Mouse (Mus musculus): Measurements from ENCODE around the gene Taco1. TPM values are rescaled to one million over a fixed set of nuclear protein-coding genes. Genes with fewer than 3 reads are reported as not detected.
"Not testable (repeated sequence)": the region's sequence is repeated elsewhere in the genome, so short reads cannot be mapped to it uniquely, and the experiment has no call there.

Gene Taco1
- total RNA-seq, 2 experiments from 2014 or later: 19.7 to 20.1 TPM

DNA sequence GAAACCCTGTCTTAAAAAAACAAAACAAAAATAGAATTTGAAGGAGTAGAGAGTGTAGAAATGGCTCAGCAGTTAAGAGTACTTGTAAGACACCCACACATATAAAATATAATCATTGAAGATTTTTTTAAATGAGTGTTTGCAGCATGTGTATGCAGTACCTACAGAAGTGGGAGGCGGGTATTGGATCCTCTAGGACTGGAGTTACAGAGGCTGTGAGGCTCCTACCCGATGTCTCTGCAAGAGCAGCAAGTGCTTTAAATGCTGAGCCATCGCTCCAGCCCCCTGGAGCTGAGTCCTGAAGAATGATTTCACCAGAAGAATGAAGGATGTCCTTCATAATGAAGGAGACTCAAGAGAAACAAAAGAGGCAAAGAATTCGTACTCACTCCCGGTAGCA is 2.1 kb upstream of the Taco1 start:
- DNase-seq: no peak

DNA sequence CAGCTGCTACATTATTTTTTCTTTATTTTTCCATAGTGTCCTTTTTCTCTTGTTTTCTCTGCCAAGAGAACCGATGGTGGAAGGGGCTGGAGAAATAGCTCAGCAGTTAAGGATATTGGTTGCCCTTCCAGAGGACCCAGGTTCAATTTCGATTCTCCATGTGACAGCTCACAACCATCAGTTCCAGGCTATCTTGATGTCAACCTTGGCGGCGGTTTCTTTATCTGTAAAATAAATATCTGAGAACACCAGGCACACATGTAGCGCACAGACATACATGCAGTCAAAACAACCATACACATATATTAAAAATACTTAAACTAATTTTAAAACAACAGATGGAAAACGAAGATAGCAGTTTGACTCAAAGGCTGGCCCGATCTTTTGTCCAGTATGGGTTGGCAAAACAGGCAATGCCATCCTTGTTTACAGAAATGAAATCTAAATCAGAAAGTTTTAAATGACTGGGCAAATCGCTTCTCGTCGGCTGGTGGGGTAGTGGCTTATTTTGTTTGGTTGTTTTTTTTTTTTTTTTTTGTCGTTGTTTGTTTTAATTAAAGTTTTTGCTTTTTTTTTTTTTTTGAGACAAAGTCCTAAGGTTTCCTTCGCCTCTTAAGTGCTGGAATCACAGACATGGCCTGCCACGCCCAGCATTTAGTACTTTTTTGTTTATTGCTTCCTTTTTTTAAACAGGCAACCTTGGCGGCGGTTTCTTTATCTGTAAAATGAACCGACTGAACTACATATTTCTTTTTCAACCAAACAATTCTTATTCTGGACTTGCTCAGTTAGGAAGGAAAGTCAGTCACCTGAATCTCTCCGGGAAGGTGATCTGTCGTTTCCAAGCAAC is 563 bp upstream of the Taco1 start:
- DNase-seq: no peak

DNA sequence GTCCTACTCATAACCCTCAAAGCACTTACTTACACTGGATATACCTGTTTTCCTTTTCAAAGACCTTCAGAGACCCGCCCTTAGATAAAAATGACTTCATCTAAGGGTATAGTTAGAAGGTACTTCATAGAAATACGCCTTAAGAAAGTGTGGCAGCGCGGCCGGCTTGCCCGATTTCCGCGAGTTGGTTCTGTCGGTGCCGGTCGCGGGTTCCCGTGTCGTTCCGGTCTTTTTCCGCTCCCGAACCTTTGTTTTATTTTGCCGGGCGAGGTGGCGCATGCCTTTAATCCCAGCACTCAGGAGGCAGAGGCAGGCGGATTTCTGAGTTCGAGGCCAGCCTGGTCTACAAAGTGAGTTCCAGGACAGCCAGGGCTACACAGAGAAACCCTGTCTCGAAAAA is 755 bp downstream of the Taco1 start:
- not testable (repeated sequence) for DNase-seq

- DNase-seq: no peak
These were observed 7.9 kb downstream of the Taco1 start for GRCm38 (mm10) chr11:106073774-106074173.

DNA sequence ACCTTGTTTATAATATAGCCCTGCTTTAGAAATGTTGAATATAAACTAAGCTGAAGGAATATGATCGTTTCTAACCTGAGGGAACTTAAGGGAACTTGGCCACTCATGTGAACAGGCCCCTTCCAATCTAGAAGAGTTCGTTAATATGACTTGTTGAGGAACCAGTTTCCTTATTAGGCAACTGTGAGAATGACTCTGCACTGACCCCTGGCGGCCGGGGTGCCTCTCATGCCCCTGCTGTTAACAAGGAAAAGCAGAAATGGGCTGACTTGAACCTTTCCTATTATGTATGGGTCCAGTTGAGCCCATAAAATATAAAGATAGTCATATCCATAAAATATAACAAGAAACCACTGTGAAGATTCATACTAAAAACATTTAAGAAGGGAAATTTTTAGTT is 10.5 kb downstream of the Taco1 start:
- DNase-seq: peak; percentile 34 to 57

DNA sequence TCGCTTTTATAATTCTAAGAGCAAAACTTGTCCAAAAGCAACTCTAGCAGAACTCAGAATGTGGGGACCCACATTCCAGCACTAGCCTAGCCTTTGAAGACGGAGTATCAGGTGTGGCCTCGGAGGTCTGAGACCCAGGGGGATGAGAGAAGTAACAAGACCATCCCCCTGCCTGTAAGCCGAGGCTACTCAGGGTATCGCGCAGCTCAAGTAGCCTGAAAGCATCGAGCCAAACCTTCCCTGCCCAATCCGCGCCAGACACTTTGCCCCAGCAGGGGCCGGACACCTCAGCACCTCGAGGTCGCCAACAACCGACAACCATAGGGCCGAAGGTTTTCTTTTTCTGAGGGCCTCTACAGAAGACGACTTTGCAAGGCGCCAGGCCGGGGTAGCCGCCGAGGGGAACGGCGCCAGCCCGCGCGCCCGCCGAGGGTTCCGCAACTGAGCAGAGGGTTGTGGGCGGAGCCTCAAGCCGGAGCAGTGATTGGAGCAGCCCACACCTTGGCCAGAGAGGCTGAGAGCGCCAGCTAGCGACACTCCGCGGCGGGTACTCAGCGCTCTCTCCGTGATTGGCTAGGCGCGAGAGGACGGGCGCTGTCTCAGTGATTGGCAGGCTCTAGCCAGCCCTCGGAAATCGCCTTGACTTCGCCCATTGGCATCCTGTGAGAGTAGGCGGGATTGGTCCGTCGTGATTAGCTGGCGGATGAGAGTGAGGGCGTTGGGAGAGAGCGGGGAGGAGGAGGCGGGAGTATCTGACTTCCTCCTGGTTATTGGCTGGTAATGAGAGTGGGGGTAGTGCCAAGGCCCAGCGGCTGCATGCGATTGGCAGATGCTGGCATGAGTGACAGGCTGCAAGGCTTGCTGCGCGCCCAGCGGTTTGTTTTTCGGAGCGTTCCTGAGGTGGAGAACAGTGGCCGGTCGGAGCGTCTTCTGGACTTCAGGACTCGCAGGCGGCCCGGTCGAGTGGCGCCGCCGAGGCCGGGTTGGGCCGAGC is 18.1 kb downstream of the Taco1 start, which contains the start of gene Map3k3:
Gene Map3k3, plus strand, starts transcription at position 906 of the 994 bp plus-strand sequence.
- peak; percentile 98 to 100 for DNase-seq

- peak; percentile 69 to 75 for DNase-seq
These were observed 19.2 kb downstream of the Taco1 start for GRCm38 (mm10) chr11:106084911-106085561.

- DNase-seq: no peak
These were observed 32.4 kb downstream of the Taco1 start for GRCm38 (mm10) chr11:106098223-106098622.

GRCm38 (mm10) chr11:106102866-106103265 is 37.0 kb downstream of the Taco1 start:
- DNase-seq: no peak

GRCm38 (mm10) chr11:106106047-106106587 is 40.3 kb downstream of the Taco1 start:
- no peak for DNase-seq

GRCm38 (mm10) chr11:106111688-106112087 is 45.8 kb downstream of the Taco1 start:
- no peak for DNase-seq

DNA sequence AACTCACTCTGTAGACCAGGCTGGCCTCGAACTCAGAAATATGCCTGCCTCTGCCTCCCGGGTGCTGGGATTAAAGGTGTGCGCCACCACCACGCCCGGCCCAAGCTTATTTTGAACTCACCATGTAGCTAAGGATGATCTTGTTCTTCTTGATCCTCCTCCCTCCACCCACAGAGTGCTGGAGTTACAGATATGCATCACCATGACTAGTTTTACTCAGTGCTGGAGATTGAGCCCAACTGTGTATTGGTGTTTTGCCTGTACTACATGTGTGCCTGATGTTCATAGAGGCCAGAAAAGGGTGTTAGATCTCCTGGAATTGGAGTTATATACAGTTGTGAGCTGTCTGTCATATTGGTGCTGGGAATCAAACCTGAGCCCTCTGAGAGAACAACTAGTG is 56.4 kb downstream of the Taco1 start:
- no peak for DNase-seq

GRCm38 (mm10) chr11:106122736-106123135 is 56.9 kb downstream of the Taco1 start:
- DNase-seq: no peak

Other genes with a start within 250 kb of the Taco1 start
- gene Cyb561, start 112.7 kb upstream of the Taco1 start, total RNA-seq (2021): 10 to 100 TPM; 47.8 to 50.0 TPM
- gene Ace, start 98.1 kb upstream of the Taco1 start, total RNA-seq (2021): 1 to 10 TPM; 5.0 to 8.1 TPM
- gene Ace3, start 71.4 kb upstream of the Taco1 start, total RNA-seq (2021): not detected
- gene Kcnh6, start 57.9 kb upstream of the Taco1 start, total RNA-seq (2021): 1 to 10 TPM in 1 of 2 experiments, under 1 TPM in 1; 0.99 to 1.0 TPM
- gene Dcaf7, start 29.2 kb upstream of the Taco1 start, total RNA-seq (2021): 100 to 1,000 TPM; 137 to 141 TPM
- gene Map3k3, start 18.6 kb downstream of the Taco1 start, total RNA-seq (2021): 10 to 100 TPM; 29.3 to 33.8 TPM
- 1 to 10 TPM in 1 of 2 experiments, not detected in 1; 2.2 TPM for gene Gm10840, start 94.8 kb downstream of the Taco1 start, total RNA-seq (2021)
- 100 to 1,000 TPM; 138 to 144 TPM for gene Limd2, start 94.8 kb downstream of the Taco1 start, total RNA-seq (2021)
- gene Strada, start 136.1 kb downstream of the Taco1 start, total RNA-seq (2021): 10 to 100 TPM; 27.5 to 29.9 TPM
- gene Ccdc47, start 150.3 kb downstream of the Taco1 start, total RNA-seq (2021): 100 to 1,000 TPM in 1 of 2 experiments, 10 to 100 TPM in 1; 82.8 to 101 TPM
- gene Ddx42, start 150.9 kb downstream of the Taco1 start, total RNA-seq (2021): 10 to 100 TPM; 69.9 to 70.9 TPM
- 10 to 100 TPM; 30.6 to 31.4 TPM for gene Ftsj3, start 190.0 kb downstream of the Taco1 start, total RNA-seq (2021)
- 100 to 1,000 TPM; 163 to 169 TPM for gene Psmc5, start 190.1 kb downstream of the Taco1 start, total RNA-seq (2021)
- gene Smarcd2, start 206.9 kb downstream of the Taco1 start, total RNA-seq (2021): 10 to 100 TPM; 28.5 to 38.9 TPM
- under 1 TPM; 0.17 to 0.18 TPM for gene Tcam1, start 210.6 kb downstream of the Taco1 start, total RNA-seq (2021)
- not detected for gene Gh, start 235.8 kb downstream of the Taco1 start, total RNA-seq (2021)
- gene Cd79b, start 248.7 kb downstream of the Taco1 start, total RNA-seq (2021): under 1 TPM in 1 of 2 experiments, not detected in 1; 0.33 TPM